Mouse (Mus musculus): ENCODE measurements around the gene Dclk1.

Dclk1 gene

DNA sequence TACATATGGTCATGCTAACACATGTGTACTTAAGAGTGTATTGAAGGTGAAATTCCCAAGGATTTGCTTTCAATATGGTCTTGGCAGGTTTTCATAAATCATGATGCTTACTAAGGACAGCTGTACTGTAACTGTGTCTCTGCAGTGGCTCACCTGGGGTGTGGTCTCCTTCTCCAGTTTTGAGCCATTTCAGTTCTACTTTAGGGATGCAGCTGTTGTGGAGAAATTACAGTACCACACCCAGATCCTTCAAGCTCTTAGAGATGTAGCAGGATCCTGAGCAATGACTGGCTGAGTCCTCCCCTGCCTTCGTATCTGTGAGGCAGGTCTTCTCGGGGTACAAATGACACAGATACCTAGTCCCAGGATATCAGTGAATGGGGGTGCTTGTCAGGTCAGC is 8.5 kb downstream of the Dclk1 start:
- intact Hi-C loops (cut with DNase I): no loop called here

DNA sequence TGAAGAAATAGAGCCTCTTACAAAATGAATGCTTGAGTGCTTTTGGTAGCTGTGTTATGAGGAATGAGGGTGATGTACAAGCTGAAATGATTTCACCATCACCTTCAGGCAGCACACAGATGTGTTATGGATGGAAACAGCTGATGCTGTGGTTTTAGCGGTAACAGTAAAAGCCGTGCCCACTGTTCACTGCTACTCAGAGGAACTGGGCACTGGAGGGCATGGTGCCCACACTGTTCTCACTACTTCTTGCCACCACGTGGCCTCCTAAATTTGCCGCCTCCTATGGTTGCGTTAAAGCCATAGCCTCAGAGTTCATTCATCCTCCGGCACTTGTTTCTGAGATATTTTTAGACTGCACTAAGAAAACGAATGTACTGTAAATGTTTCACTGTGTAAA is 18.0 kb downstream of the Dclk1 start:
- intact Hi-C loops (cut with DNase I): no loop called here

DNA sequence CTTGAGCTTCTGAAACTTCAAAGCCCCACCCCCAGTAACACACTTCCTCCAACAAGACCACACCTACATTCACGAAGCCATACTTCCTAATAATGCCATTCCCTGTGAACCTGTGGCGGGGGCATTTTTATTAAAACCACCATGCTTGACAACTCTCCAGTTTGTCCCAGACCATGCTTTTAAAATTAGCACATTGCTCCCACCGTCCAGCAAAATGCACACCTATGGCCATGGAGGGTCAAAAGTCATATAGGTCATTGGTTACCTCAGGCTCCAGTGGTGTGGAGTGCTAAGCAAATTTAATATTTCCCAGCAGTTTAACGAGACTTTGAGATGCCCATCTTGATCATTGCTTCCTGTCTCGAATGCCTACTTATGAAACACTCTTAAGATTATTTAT is 23.9 kb downstream of the Dclk1 start:
- intact Hi-C loops (cut with DNase I): no loop called here

DNA sequence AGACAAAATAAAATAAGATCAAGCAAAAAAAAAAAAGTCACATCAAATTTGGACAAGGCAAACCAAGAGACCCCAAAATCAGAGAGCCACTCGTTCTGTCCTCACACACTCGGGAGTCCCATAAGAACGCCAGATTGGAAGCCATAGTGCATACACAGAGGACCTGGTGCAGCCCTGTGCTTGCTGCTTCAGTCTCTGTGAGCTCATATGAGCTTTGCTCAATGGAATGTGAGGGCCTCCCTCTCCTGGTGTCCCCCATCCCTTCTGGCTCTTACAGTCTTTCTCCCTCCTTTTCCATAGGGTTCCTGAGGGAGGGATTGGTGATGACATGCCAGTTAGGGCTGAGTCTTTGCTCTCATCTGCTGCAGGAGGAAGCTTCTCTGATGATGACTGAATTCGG is 27.6 kb downstream of the Dclk1 start:
- intact Hi-C loops (cut with DNase I): no loop called here

DNA sequence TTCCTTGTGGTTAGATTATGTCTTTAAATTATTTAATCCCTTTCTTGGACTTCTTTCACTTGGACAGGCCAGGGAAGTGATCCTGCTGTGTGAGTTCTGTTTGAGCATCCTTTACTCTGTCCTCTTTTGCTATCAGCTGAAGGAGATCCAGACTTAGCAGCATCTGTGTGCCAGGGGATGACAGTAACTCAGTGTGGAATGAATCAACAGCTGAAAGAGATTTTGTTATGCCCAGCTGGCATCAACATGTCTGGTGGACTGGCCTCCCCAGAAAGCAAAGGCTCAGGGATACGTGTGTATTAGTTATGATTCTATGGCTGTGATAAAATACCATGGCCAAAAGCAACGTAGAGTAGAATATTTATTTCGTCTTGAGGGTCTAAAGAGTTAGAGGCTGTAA is 28.2 kb downstream of the Dclk1 start:
- intact Hi-C loops (cut with DNase I): no loop called here

DNA sequence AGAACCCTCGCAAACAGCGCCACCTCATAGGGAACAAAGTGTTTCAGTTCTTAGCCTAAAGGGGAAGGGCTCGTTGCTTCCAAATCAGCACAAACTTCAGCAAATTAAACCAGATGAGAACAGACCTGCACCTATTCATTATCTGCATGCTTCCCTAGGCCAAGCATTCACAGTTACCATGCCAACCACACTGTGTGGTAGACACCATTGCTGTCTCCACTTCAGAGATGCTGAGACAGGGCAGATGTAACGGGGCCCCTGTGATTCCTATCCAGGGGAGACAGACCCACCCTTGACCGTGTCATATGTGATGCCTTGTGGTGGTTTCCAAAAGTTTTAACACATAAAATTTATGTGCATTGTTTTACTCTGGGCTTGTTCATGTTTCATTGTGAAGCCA is 28.8 kb downstream of the Dclk1 start:
- intact Hi-C loops (cut with DNase I): no loop called here

DNA sequence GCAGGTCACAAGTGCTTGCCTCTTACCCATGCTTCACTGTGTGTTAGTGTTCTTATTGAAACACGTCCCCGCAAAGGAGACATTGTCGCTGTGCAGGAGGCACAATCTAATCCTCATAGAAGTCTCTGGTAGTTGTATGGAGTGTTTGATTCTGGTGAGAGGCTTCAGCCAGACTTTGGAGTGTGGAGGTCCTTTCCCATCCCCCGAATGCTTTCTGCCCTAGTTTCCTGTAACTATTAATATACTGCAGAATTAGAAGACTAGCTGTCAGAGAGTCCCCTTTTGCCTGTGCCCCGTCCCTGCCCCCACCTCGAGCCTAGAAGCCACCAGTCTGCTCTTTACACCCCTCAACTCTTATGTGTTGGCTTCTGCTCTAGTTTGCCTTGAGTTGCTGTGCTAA is 30.4 kb downstream of the Dclk1 start:
- intact Hi-C loops (cut with DNase I): no loop called here

DNA sequence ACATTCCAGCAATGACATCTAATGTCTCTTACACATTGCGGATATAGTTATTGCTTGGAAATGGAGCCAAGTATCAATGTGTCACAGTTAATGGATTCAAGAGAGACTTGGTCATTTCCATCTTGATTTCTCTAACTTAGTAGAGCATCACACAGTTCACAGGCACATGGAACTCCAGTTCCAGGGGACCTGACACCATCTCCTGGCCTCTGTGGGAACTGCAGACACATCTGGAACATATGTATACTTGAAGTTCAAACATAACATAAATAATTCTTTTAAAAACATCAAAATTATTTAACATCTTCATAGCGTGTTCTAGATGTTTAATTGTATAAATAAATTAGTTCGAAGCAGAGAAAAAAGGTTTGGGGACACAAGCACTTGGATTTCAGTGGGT is 34.3 kb downstream of the Dclk1 start:
- intact Hi-C loops (cut with DNase I): no loop called here

DNA sequence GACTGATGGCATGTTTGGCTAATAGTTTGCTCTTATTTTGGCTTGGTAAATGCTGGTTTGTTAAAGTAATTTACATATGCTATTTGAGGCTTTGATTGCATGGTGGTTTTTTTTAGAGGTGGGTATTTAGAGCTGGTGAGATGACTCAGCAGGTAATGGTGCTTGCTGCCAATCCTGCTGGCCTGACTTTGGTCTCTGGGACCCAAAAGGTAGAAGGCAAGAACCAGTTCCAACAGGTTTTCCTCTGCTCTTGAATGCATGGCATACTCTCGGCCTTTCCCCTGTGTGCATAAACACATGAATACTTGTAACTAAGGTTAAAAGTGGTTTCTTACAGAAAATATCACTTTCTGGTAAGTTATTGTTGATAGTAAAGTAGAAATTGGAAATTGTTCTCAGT is 34.7 kb downstream of the Dclk1 start:
- intact Hi-C loops (cut with DNase I): no loop called here

DNA sequence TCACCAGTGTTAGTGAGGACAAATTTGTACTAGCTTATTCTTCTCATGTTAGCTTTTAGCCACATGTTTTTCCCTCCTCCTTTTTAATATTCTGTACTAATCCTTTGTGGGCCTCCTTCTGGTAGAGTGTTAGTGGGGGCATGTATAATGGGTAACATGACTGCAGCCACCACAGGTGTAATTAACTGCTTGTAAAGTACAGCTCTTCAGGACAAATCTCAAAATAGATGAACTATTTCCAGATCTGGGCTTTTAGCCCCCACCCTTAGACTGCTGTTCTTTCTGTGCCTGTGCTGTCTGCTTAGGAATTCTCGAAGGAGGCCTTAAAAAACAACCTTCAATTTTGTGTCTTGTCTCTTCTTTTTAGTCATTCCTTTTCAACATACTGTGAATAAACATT is 35.7 kb downstream of the Dclk1 start:
- intact Hi-C loops (cut with DNase I): no loop called here

DNA sequence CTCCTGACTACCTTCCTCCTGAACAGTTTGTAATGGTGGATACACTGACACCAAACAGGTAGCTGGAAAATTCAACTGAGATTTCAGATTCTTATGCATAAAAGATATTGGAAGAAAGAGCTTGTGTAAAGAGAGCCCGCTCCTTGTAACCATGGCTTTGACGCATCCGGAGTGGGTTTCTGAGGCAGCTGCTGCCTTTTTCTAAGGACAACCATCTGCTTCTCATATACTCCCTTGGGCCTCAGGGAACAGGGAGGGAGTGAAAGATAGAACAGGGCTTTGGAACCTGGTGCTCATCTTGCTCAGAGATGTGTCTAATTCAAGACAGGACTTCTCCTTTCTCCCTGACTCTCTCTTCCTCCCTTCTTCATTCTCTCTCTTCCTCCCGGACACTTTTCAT is 37.8 kb downstream of the Dclk1 start:
- intact Hi-C loops (cut with DNase I): no loop called here

DNA sequence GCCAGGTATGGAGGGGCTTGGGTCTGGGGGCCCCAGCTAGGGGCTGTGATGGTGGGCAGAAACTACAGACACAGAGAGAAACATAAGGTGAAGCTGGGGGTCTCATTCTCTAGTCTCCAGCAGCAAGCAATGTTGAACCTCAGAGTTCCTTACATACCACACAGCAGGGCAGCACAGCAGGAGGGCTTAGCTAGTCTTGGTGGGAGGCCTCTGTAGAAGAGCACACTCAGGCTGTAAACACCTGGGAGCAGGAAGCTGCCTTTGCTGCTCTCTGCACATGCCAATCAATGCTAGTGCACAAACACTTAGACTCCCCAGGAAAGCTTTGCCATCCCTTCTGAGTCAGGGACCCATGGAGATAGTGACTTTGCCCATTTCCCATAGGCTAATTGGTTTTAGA is 38.3 kb downstream of the Dclk1 start:
- intact Hi-C loops (cut with DNase I): no loop called here

DNA sequence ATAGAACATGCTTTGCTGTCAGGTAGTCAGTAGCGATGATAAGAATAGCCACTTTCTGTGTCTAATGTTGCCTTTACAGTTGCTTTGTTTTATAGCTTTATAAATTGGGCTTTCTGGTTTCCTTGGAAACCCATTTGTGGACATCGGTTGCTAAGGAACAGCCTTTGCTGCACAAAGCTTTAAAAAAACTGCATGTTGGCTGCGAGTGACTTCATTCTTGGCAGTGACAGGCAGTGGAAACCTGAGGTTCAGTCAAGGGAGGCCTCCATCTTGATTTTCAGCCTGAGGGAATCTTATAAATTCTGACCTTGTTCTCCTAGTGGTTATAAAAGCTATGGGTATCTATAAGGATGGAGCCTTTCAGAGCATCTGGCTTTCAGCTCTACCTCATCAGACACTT is 42.1 kb downstream of the Dclk1 start:
- intact Hi-C loops (cut with DNase I): no loop called here

DNA sequence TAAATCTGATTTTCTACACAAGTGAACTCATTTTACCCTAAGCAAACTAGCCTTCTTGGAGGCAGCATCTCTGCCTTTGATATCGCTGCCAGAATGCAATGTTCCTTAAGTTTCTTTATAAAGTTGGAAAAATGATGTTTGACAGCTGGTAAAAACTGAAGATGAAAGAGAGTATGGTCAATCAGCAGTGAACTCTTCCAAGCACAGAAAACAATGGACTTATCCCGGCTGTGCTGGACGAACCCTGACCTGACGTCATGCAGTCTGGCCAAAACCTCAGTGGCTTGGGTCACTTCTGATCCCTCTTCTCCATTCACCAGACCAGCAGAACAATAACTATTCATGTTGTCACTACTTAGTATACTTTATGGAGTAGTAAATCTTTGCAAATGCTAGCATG is 46.6 kb downstream of the Dclk1 start:
- intact Hi-C loops (cut with DNase I): no loop called here

DNA sequence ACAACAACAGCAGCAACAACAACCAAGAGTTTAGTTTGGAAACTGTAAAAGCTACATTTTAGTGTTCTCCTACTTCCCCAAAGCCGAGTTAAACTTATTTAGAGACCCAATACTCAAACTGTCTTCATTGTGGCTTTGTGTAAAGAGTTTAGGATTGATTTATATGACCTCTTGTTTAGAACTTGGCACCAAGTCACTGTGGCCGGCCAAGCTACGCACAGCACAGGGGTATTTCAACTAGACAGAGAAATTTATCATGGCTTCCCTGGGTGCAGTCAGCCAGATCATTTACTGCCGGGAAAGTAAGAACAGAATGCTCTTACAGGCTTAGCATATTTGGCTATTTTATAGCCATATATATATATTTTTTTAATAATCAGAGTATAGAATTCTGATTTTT is 49.8 kb downstream of the Dclk1 start:
- intact Hi-C loops (cut with DNase I): no loop called here

DNA sequence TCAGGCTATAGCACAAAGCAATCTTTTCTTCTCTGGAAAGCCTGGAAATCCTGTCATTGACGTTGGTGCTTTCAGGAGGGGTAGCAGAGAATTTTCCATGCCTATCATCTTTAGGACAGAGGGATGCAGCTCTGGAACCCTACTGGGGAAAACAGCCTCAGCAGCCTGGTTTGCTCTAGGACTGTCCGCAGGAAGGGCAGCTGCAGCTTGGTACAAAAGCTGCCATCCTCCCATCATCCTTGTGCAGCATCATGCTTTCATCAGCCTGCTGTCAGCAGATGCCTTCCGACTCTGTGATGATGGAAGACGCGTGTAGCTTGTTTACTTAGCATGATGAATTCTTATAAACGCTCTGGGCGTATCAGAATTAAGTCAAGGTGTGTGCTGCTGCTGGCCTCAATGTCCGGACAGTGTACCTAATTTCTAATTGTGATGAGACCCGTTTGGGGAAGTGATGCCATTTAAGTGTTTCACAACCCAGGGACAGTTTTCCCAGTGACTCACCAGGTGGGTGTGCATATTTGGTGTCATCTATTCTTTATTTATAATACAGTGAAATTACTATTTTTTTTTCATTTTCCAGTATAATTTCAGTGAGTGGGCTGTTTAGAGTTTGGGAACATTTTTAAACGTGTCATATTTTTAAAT is 50.7 kb downstream of the Dclk1 start:
- intact Hi-C loops (cut with DNase I): no loop called here

DNA sequence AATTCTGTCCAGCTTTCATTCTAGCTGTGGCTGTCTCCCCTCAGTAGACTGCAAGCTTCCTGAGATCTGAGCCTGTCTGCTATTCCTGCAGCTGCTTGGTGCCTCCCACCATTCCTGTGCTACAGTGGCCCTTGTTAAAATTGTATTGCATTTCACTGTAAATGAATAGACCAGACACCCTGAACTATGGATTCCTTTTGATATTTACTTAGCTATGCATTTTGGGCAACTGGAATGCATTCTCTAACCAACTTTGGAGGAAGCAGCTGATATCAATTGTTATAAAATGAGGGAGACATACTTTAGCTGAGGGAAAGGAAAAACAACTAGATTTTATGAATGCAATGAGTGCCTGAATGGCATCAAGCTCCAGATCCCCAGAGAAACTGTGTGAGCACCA is 63.5 kb downstream of the Dclk1 start:
- intact Hi-C loops (cut with DNase I): no loop called here

DNA sequence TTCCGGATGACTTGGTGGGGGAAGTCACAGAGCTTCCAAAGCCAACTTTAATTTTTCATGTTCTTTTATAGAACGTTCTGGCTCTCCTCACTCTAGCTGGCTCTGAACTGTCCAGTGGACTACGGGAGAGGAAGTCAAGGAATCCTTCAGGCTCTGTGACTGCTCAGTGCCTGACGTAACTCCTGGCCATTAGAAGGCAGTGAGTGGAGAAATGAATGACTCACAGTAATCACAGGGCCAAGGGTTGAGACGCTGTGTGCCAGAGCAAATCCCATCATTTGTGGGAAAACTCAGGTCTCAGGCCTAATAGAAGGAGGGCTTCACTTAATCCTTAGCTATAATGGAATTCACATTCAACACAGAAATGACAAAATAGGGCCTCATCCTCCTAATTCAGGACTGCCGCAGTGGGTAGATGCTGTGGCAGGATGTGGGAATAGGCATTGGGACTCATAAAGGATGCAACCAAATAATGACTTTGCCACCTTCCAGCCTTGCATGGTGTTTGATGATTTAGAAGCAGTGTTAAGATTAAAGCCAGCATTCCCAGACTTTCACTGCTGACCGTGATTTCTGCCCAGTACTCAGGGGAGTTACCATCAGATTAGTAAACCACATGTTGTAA is 65.5 kb downstream of the Dclk1 start:
- intact Hi-C loops (cut with DNase I): no loop called here

DNA sequence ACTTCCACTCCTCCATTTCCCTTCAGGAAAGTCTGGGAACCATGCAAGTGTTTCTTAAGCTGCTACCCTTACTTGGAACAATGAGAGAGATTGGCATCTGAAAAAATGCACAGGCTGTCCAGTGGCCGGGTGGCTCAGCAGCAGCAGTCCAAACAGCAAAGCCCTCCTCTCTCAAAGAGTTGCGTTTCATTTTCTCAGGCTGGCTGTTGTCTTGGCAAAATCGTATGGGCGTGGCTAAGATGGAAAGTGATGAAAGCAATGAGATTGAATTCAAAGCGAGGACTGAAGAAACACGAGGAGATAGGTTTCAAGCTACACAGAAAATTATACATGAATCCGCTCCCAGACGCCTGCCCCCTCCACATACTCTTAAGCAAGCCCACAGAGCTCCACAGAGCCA is 67.8 kb downstream of the Dclk1 start:
- intact Hi-C loops (cut with DNase I): no loop called here

DNA sequence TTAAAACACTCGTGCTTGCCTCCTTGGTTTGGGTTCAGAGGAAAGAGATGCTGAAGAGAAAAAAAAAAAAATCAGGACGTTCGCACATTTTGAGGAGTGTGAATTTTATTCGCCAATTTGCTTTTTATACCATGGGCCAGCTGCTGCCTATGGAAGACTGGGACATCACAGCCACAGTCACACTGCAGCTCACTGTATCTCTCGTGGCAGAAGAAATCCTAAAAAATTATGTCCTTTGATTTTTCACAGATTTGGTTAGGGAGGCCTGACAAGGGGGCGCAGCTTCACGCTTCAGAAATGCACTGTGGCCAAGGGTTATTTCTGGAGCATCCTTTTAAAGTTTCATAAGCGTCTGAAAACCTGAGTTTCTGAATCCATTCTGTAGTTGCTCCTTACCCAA is 73.7 kb downstream of the Dclk1 start:
- intact Hi-C loops (cut with DNase I): no loop called here

DNA sequence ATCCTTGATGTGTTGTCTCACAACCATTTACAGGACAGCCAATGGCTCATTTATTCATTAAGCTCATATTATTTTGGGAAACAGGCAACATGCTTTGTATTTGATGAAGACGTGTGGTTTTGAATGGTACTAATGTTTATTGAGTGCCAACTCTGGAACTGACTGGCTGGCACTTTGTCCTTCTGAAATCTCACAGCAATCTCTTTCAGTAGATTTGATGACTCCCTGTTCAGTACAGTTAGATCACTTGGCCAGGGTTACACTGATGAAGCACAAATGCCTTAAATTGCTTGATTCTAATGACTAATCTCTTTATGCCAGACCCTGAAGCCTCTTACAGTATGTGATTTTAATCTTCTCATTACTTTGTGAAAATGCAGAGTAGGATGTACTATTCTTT is 75.9 kb downstream of the Dclk1 start:
- intact Hi-C loops (cut with DNase I): no loop called here

DNA sequence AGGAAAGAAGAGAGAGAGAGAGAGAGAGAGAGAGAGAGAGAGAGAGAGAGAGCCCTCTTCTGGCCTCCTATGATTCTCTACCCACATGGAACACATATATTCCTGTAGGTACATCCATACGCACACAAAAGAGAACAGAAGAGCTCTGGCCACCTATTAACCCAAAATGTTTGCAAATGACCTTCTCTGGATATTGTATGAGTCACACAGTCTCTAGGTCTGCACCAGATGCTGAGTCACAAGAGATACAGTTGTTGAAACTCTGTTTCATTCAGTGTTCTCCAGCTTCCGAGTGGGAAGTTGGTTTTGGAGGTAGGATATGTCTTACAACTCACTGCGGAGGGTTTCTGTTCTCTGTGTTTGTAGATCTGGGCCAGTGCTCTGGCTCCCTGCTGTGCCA is 78.4 kb downstream of the Dclk1 start:
- intact Hi-C loops (cut with DNase I): no loop called here

DNA sequence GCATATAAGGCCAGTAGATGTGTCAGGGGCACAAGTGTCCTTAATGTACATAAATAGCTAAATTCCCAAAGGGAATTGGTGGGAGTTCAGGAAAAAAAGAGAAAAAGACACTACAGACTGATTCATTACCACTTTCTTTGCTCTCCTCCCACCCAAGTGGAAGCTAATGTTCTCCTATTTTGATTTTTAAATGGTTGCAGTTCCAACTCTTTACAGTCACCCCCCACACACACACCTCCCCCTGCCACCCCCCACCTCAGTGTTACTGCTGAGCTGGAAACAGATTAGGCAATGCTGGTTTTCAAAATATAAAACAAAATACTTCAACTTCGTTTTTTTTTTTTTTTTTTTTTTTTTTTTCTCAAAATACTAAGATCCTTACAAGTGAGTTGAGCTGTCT is 81.9 kb downstream of the Dclk1 start:
- intact Hi-C loops (cut with DNase I): no loop called here

DNA sequence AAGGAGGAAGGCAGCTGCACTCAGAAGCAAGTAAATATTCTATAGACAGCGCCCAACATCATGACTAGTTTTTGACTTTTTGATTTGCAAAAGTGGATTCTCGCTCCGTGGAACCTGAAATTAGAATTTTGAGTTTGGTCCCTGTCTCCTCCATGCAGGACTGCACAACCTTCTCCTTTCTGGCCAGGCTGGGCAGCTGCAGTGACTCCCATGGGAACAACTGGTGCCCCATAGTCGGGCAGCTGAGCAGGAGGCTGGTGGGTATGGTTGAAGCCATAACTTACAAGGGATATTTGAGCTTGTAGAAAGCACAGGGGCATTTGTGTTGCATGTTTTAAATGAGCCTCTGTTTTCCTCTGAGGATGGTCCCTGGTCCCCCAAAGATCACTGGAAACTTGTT is 88.3 kb downstream of the Dclk1 start:
- intact Hi-C loops (cut with DNase I): no loop called here
